ENCODE assay signal across 12 mouse cellular contexts in genomic region chr15:85676156-85676555, GRCm38 (mm10). TPM values are rescaled to one million over a fixed set of nuclear protein-coding genes. Genes with fewer than 3 reads are reported as not detected.
A peak's percentile ranks its signal among the peaks of the same experiment; 100 is the strongest.
DNase-seq lines count a peak whose midpoint lies in the region; ATAC-seq and TF ChIP-seq lines count a peak whose summit lies in the region.
"Had no signal": no experiment of that assay in that cellular context is flagged by ENCODE, and none has a peak within 500 bp of the region (broad histone marks: within the 10 kb centered on the region; RNA-seq: fewer than 3 reads in every experiment).

No protein-coding gene starts in this region.

- TF ChIP-seq CTCF in olfactory bulb, adult 2 months (IDR thresholded peaks at IDR 0.05; ENCODE audit: insufficient read depth, low read depth, low read length) = no peak

- intact Hi-C loops in heart, postnatal 10 days (cut with DNase I) = no loop called here

- no peak overlapping the region for H3K27ac ChIP-seq in heart, embryonic 16.5 days (ENCODE audit: low read length)
- no peak overlapping the region for H3K27ac ChIP-seq in midbrain, embryonic 13.5 days
- H3K27ac ChIP-seq in midbrain, embryonic 11.5 days (ENCODE audit: low read depth, low read length) = no peak overlapping the region
- peak overlapping the region; percentile 35; the same call in 1 of the 2 replicates for H3K27ac ChIP-seq in hindbrain, embryonic 16.5 days (ENCODE audit: low read depth, low read length)
- H3K27ac ChIP-seq in olfactory bulb, adult 2 months (ENCODE audit: insufficient read depth, low read depth, low read length) = peak overlapping the region; percentile 97
- H3K27ac ChIP-seq: heart, embryonic 13.5 days; limb, embryonic 12.5 days had no signal

- H3K9ac ChIP-seq in heart, embryonic 16.5 days (ENCODE audit: low read length) = peak overlapping the region; percentile 17; the same call in 1 of the 2 replicates
- H3K9ac ChIP-seq in midbrain, embryonic 13.5 days (replicated peaks) = peak overlapping the region; percentile 39; the same call in 1 of the 2 replicates
- no peak overlapping the region for H3K9ac ChIP-seq in midbrain, embryonic 11.5 days (ENCODE audit: low read length)
- H3K9ac ChIP-seq in hindbrain, embryonic 16.5 days (ENCODE audit: low read depth, low read length) = peak overlapping the region; percentile 1; the same call in 1 of the 2 replicates
- H3K9ac ChIP-seq: heart, embryonic 13.5 days; limb, embryonic 12.5 days had no signal

- H3K27me3 ChIP-seq in heart, embryonic 16.5 days (ENCODE audit: control insufficient read depth, insufficient read depth, low read length) = no peaks in the 10 kb centered on the region
- H3K27me3 ChIP-seq in midbrain, embryonic 13.5 days = peaks cover 83% of the 10 kb centered on the region
- peaks cover 82% of the 10 kb centered on the region for H3K27me3 ChIP-seq in midbrain, embryonic 11.5 days (ENCODE audit: control insufficient read depth, insufficient read depth, low read length)
- H3K27me3 ChIP-seq in hindbrain, embryonic 16.5 days (replicated peaks; ENCODE audit: control insufficient read depth, insufficient read depth, low read length) = no peaks in the 10 kb centered on the region

- ATAC-seq in heart, embryonic 16.5 days (replicated peaks; ENCODE audit: extremely low read depth, insufficient read depth, low FRiP score) = no peak
- ATAC-seq in midbrain, embryonic 13.5 days = no peak
- no peak for ATAC-seq in midbrain, embryonic 11.5 days (ENCODE audit: low FRiP score)
- ATAC-seq in hindbrain, embryonic 16.5 days = no peak
- ATAC-seq: intestine, postnatal 0 days had no signal

- H3K4me1 ChIP-seq in heart, embryonic 16.5 days (ENCODE audit: control insufficient read depth, insufficient read depth, low read length) = peaks cover 43% of the 10 kb centered on the region
- peaks cover 74% of the 10 kb centered on the region for H3K4me1 ChIP-seq in midbrain, embryonic 13.5 days (replicated peaks)
- 0 out of 2 replicates have a peak, but pooled peaks cover 5% of the 10 kb centered on the region for H3K4me1 ChIP-seq in midbrain, embryonic 11.5 days (ENCODE audit: control insufficient read depth, insufficient read depth, low read length)
- H3K4me1 ChIP-seq in hindbrain, embryonic 16.5 days (ENCODE audit: control insufficient read depth, insufficient read depth, low read depth, low read length) = peaks cover 48% of the 10 kb centered on the region
- peaks cover 20% of the 10 kb centered on the region for H3K4me1 ChIP-seq in olfactory bulb, adult 2 months (ENCODE audit: control insufficient read depth, insufficient read depth, low read length)

- H3K9me3 ChIP-seq in heart, embryonic 16.5 days (replicated peaks; ENCODE audit: control insufficient read depth, low read length) = no peaks in the 10 kb centered on the region
- H3K9me3 ChIP-seq in midbrain, embryonic 13.5 days = no peaks in the 10 kb centered on the region
- no peaks in the 10 kb centered on the region for H3K9me3 ChIP-seq in midbrain, embryonic 11.5 days (ENCODE audit: control insufficient read depth, low read length)
- H3K9me3 ChIP-seq in hindbrain, embryonic 16.5 days (ENCODE audit: control insufficient read depth, low read length) = no peaks in the 10 kb centered on the region
- H3K9me3 ChIP-seq: heart, embryonic 13.5 days; limb, embryonic 12.5 days; megakaryocyte, embryonic 14.5 days had no signal

- DNase-seq in heart, postnatal 10 days = no peak
- DNase-seq in midbrain, embryonic 11.5 days (ENCODE audit: low spot score, missing footprints) = no peak
- DNase-seq in frontal cortex, postnatal 25 days (ENCODE audit: low spot score in 2 of 2) = no peak
- DNase-seq: lung, adult 2 months had no signal

- H3K4me2 ChIP-seq in heart, embryonic 16.5 days (ENCODE audit: low read depth, low read length) = no peak overlapping the region; the same call in 1 of the 2 replicates
- H3K4me2 ChIP-seq in midbrain, embryonic 13.5 days (replicated peaks) = peak overlapping the region; percentile 74
- H3K4me2 ChIP-seq in midbrain, embryonic 11.5 days = no peak overlapping the region
- peak overlapping the region; percentile 80 for H3K4me2 ChIP-seq in hindbrain, embryonic 16.5 days (ENCODE audit: low read length)
- H3K4me2 ChIP-seq: heart, embryonic 13.5 days; limb, embryonic 12.5 days had no signal

- no peak for TF ChIP-seq POLR2A in olfactory bulb, adult 2 months (IDR thresholded peaks at IDR 0.05; ENCODE audit: insufficient read depth, low read depth, low read length)

- 70% methylated on average over 3 of the region's 3 CpGs for WGBS in heart, embryonic 16.5 days
- 84% methylated on average over 3 of the region's 3 CpGs for WGBS in midbrain, embryonic 13.5 days
- WGBS in midbrain, embryonic 11.5 days = 82% methylated on average over 3 of the region's 3 CpGs
- WGBS in hindbrain, embryonic 16.5 days = 68% methylated on average over 3 of the region's 3 CpGs
- 13% methylated on average over 3 of the region's 3 CpGs for WGBS in olfactory bulb, adult 2 months

- H3K36me3 ChIP-seq in heart, embryonic 16.5 days (ENCODE audit: control insufficient read depth, insufficient read depth) = 0 out of 2 replicates have a peak, but pooled peaks cover 3% of the 10 kb centered on the region
- no peaks in the 10 kb centered on the region; the same call in 1 of the 2 replicates for H3K36me3 ChIP-seq in midbrain, embryonic 13.5 days
- no peaks in the 10 kb centered on the region for H3K36me3 ChIP-seq in midbrain, embryonic 11.5 days (ENCODE audit: control insufficient read depth, insufficient read depth, low read length)
- no peaks in the 10 kb centered on the region for H3K36me3 ChIP-seq in hindbrain, embryonic 16.5 days (ENCODE audit: control insufficient read depth, insufficient read depth, low read length)

- H3K4me3 ChIP-seq in heart, embryonic 16.5 days (ENCODE audit: low read length) = no peak overlapping the region
- peak overlapping the region; percentile 11; the same call in 1 of the 2 replicates for H3K4me3 ChIP-seq in midbrain, embryonic 13.5 days (replicated peaks)
- no peak overlapping the region for H3K4me3 ChIP-seq in midbrain, embryonic 11.5 days (ENCODE audit: low read depth, low read length)
- peak overlapping the region; percentile 34 for H3K4me3 ChIP-seq in hindbrain, embryonic 16.5 days (ENCODE audit: low read length)
- peak overlapping the region; percentile 43 for H3K4me3 ChIP-seq in olfactory bulb, adult 2 months (ENCODE audit: insufficient read depth, low read depth, low read length)
- H3K4me3 ChIP-seq: heart, embryonic 13.5 days; limb, embryonic 12.5 days; megakaryocyte, embryonic 14.5 days had no signal

RNA-seq across cellular contexts. Expression of gene Ppara, which starts 58.6 kb away (rescaled TPM):
- 20.3 and 21.5 TPM in 2 replicates for polyA plus RNA-seq in heart, embryonic 16.5 days (2015; fragmentation: Nextera tagmentation; extraction: Ambion mirVana)
- total RNA-seq in heart, postnatal 10 days (2021) = 10 to 100 TPM; 39.2 to 52.4 TPM
- 0.54 and 0.96 TPM in 2 replicates for polyA plus RNA-seq in midbrain, embryonic 13.5 days (2015; fragmentation: Nextera tagmentation; extraction: Ambion mirVana)
- 0.62 and 0.92 TPM in 2 replicates for polyA plus RNA-seq in midbrain, embryonic 11.5 days (2014; fragmentation: Nextera tagmentation; extraction: Ambion mirVana)
- polyA plus RNA-seq in hindbrain, embryonic 16.5 days (2015; fragmentation: Nextera tagmentation; extraction: Ambion mirVana) = 2.7 and 2.9 TPM in 2 replicates
- not detected in 2 replicates for polyA plus RNA-seq in olfactory bulb, adult 2 months (2012; ENCODE audit: insufficient read depth, insufficient read length, low replicate concordance, missing spikeins)

Comparison
In these comparisons a context has a peak if more than half of its experiments do, and no peak if none do; other contexts are left out.
1. H3K4me2 ChIP-seq: peak in midbrain, embryonic 13.5 days (single experiment) and hindbrain, embryonic 16.5 days (single experiment); none in heart, embryonic 16.5 days (single experiment) and midbrain, embryonic 11.5 days (single experiment).
2. H3K4me3 ChIP-seq: peak in midbrain, embryonic 13.5 days (single experiment), hindbrain, embryonic 16.5 days (single experiment) and olfactory bulb, adult 2 months (single experiment); none in heart, embryonic 16.5 days (single experiment) and midbrain, embryonic 11.5 days (single experiment).
3. H3K27ac ChIP-seq: peak in hindbrain, embryonic 16.5 days (single experiment) and olfactory bulb, adult 2 months (single experiment); none in heart, embryonic 16.5 days (single experiment), midbrain, embryonic 13.5 days (single experiment) and midbrain, embryonic 11.5 days (single experiment).